Mouse (Mus musculus): ENCODE data around the gene Mylk3. TPM values are rescaled to one million over a fixed set of nuclear protein-coding genes. Genes with fewer than 3 reads are reported as not detected.

The Mylk3 gene
- 4.0 and 7.4 TPM in 2 replicates for polyA plus RNA-seq (2015; fragmentation: Nextera tagmentation; extraction: Ambion mirVana)

- 70% methylated on average over 6 of the region's 6 CpGs for WGBS
- no peaks in the 10 kb centered on the region for H3K9me3 ChIP-seq (replicated peaks; ENCODE audit: control insufficient read depth, low read length)
Observed at GRCm38 (mm10) chr8:85386205-85386604, at the start of gene Mylk3. Gene Mylk3 (minus strand): TSS chr8:85386345.

DNA sequence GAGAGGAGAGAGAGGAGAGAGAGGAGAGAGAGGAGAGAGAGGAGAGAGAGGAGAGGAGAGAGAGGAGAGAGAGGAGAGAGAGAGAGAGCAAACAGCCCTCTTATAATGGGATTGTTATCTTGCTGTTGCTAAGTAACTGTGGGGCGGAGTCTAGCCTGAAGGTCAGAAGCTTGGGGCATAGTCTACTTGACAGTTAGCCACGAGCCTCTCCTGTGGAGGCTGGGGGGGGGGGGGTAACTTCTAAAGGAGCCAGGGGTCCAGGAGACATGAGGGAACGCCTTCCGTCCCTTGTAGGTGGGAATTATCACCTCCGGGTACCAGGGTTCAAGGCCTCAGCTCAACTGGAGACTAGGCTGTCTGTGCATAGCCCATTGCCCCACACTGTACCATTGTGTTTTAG, 49.6 kb upstream of the Mylk3 start:
- H3K4me2 ChIP-seq (ENCODE audit: low read depth, low read length), result no peak overlapping the region
- no peak overlapping the region for H3K27ac ChIP-seq (ENCODE audit: low read length)
- H3K36me3 ChIP-seq (ENCODE audit: control insufficient read depth, insufficient read depth, low read length), result no peaks in the 10 kb centered on the region
- H3K9ac ChIP-seq (ENCODE audit: low read length), result no peak overlapping the region
- no peak overlapping the region for H3K4me3 ChIP-seq (replicated peaks; ENCODE audit: low read length)
- peaks cover 4% of the 10 kb centered on the region for H3K4me1 ChIP-seq (ENCODE audit: control insufficient read depth, insufficient read depth, low read length)
- WGBS, result 47% methylated on average over 5 of the region's 5 CpGs
- H3K27me3 ChIP-seq (ENCODE audit: control insufficient read depth, insufficient read depth, low read length), result no peaks in the 10 kb centered on the region
- H3K9me3 ChIP-seq (replicated peaks; ENCODE audit: control insufficient read depth, low read length), result no peaks in the 10 kb centered on the region
- ATAC-seq (ENCODE audit: insufficient read depth, low FRiP score), result no peak

More at GRCm38 (mm10) chr8:85386205-85386604, at the start of gene Mylk3:
- ATAC-seq (ENCODE audit: insufficient read depth, low FRiP score), result no peak
- no peak within 1 kb of the TSS for H3K4me3 ChIP-seq (replicated peaks; ENCODE audit: low read length)
- H3K4me1 ChIP-seq (ENCODE audit: control insufficient read depth, insufficient read depth, low read length), result peaks cover 9% of the 10 kb centered on the region; the same call in 1 of the 2 replicates
- H3K27me3 ChIP-seq (ENCODE audit: control insufficient read depth, insufficient read depth, low read length), result no peaks in the 10 kb centered on the region
- H3K27ac ChIP-seq (ENCODE audit: low read length), result no peak within 1 kb of the TSS
- H3K9ac ChIP-seq (ENCODE audit: low read length), result no peak within 1 kb of the TSS
- no peak within 1 kb of the TSS for H3K4me2 ChIP-seq (ENCODE audit: low read depth, low read length)
- no peaks in the 10 kb centered on the region for H3K36me3 ChIP-seq (ENCODE audit: control insufficient read depth, insufficient read depth, low read length)

GRCm38 (mm10) chr8:85434817-85435216, 48.7 kb upstream of the Mylk3 start:
- Histone ChIP-seq H3K4me2 (ENCODE audit: low read depth, low read length) (no peak overlapping the region), H3K9ac (ENCODE audit: low read length) (no peak overlapping the region), H3K27ac (ENCODE audit: low read length) (no peak overlapping the region), H3K36me3 (ENCODE audit: control insufficient read depth, insufficient read depth, low read length) (no peaks in the 10 kb centered on the region), H3K4me1 (ENCODE audit: control insufficient read depth, insufficient read depth, low read length) (peaks cover 8% of the 10 kb centered on the region), H3K4me3 (replicated peaks; ENCODE audit: low read length) (no peak overlapping the region), H3K9me3 (replicated peaks; ENCODE audit: control insufficient read depth, low read length) (no peaks in the 10 kb centered on the region), H3K27me3 (ENCODE audit: control insufficient read depth, insufficient read depth, low read length) (no peaks in the 10 kb centered on the region)
- WGBS, result 73% methylated on average over 12 of the region's 12 CpGs
- ATAC-seq (ENCODE audit: insufficient read depth, low FRiP score), result no peak

DNA sequence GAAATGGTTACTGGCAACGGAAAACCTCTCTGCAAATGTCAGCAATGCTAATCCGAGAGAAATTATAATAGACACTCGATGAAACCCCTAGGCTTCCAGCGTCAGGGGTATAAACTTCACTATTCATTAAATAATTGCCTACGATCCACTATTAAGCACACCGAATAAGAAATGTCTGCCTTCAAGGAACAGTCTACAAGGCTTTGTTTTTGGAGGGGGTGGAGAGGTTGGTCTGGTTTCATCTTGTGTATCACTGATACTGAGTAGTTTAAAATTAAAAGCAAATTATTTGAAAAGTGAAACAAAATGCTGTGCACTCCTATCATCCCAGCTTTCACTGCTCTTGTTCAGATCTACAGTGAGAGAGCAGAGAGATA, 46.9 kb upstream of the Mylk3 start:
- Histone ChIP-seq H3K4me2 (ENCODE audit: low read depth, low read length) (peak overlapping the region; percentile 62), H3K4me3 (replicated peaks; ENCODE audit: low read length) (peak overlapping the region; percentile 87), H3K36me3 (ENCODE audit: control insufficient read depth, insufficient read depth, low read length) (no peaks in the 10 kb centered on the region), H3K27me3 (ENCODE audit: control insufficient read depth, insufficient read depth, low read length) (no peaks in the 10 kb centered on the region), H3K9me3 (replicated peaks; ENCODE audit: control insufficient read depth, low read length) (no peaks in the 10 kb centered on the region), H3K27ac (ENCODE audit: low read length) (peak overlapping the region; percentile 67), H3K9ac (ENCODE audit: low read length) (peak overlapping the region; percentile 60), H3K4me1 (ENCODE audit: control insufficient read depth, insufficient read depth, low read length) (peaks cover 15% of the 10 kb centered on the region)
- peak; percentile 26; the same call in 1 of the 2 replicates for ATAC-seq (ENCODE audit: insufficient read depth, low FRiP score)
- under 1% methylated on average over 6 of the region's 6 CpGs for WGBS

DNA sequence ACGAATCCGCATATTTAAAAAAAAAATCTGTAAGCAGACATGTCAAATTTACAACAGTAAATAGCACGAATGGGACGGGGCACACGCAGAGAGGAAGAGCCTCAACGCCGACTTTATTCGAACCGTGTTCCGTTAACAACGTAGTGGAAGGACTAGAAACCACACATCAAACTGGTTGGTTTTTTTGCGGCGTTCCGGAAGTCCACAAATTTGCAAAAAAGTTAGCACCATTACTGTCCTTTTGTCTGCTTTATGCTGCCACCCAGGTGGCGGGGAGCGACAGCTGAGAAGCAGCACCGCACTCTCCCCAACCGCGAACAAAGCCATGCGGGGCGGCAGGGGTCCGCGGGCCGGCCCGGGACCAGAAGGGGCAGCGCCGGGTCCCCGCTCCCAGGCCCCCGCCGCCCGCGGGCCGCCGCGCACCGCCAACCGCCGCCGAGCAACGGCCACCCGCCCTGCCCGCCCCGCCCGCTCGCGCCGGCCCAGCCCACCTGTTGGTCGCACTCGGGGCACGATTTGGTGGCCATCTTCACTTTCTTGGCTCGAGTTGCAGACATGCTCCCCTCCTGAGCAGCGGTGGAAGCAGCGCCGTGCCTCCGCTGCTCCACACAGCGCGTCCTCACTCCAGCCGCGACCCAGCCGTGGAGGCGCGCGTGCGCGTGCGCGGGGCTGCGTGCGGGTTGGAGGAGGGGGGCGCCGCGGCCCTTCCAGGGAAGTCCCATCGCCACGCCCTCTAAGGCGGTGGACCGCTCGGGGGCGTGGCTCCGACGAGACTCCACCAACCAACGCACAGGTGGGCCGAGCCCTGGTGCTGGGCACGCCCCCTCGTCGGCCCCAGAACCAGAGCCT, 46.2 kb upstream of the Mylk3 start, which contains the start of gene 4921524J17Rik:
TSS of gene 4921524J17Rik (minus strand) at position 666 of the 849 bp plus-strand sequence.
- peak within 1 kb of the TSS; percentile 87 for H3K4me3 ChIP-seq (replicated peaks; ENCODE audit: low read length)
- peak within 1 kb of the TSS; percentile 93 for H3K9ac ChIP-seq (ENCODE audit: low read length)
- peaks cover 15% of the 10 kb centered on the region for H3K4me1 ChIP-seq (ENCODE audit: control insufficient read depth, insufficient read depth, low read length)
- WGBS, result under 1% methylated on average over 77 of the region's 85 CpGs
- H3K9me3 ChIP-seq (replicated peaks; ENCODE audit: control insufficient read depth, low read length), result no peaks in the 10 kb centered on the region
- no peaks in the 10 kb centered on the region for H3K36me3 ChIP-seq (ENCODE audit: control insufficient read depth, insufficient read depth, low read length)
- H3K4me2 ChIP-seq (ENCODE audit: low read depth, low read length), result peak within 1 kb of the TSS; percentile 62
- ATAC-seq (ENCODE audit: insufficient read depth, low FRiP score), result peak; percentile 100
- H3K27ac ChIP-seq (ENCODE audit: low read length), result peak within 1 kb of the TSS; percentile 96
- no peaks in the 10 kb centered on the region for H3K27me3 ChIP-seq (ENCODE audit: control insufficient read depth, insufficient read depth, low read length)

DNA sequence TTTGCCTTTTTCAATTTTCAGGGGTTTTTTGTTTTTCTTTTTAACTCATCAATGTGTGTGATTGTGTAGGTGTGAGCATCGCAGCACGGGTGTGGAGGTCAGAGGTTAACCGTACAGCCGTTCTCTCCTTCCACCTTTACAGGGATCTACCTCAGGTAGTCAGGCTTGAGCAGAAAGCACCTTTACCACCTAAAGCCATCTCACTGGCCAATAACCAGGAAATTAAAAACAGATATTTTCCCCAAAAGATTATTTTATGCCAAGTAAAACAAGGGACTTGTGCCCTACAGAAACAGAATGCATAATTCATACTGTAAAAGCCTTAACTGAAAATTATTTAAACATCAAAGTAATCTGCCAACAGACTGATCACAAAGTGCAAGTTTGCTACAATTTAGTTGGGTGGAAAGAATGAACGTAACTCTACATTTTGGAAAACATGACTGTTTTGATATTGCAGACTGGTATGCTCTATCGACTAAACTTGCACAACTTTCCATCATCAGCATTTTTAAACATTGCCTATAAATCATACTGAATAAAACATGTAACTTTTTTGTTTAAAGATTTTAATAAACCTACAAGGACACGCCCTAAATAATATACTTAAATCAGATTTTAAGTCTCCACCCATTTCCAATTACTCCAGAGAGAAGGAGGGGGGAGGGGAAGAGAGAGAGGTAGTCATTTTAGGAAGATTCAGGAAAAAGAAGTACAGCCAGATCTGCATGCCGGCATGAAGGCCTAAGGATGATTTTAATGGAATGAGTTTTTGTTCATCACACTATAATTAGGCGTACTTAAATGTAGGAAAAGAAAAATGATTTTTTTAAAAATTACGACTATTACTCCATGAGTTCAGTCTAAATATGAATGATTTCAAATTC, 45.4 kb upstream of the Mylk3 start:
- peak overlapping the region; percentile 87 for H3K4me3 ChIP-seq (replicated peaks; ENCODE audit: low read length)
- no peaks in the 10 kb centered on the region for H3K27me3 ChIP-seq (ENCODE audit: control insufficient read depth, insufficient read depth, low read length)
- 7% methylated on average over 10 of the region's 10 CpGs for WGBS
- no peak for ATAC-seq (ENCODE audit: insufficient read depth, low FRiP score)
- H3K36me3 ChIP-seq (ENCODE audit: control insufficient read depth, insufficient read depth, low read length), result no peaks in the 10 kb centered on the region
- peak overlapping the region; percentile 96; the same call in 1 of the 2 replicates for H3K27ac ChIP-seq (ENCODE audit: low read length)
- H3K9me3 ChIP-seq (replicated peaks; ENCODE audit: control insufficient read depth, low read length), result no peaks in the 10 kb centered on the region
- H3K9ac ChIP-seq (ENCODE audit: low read length), result peak overlapping the region; percentile 93; the same call in 1 of the 2 replicates
- peak overlapping the region; percentile 51 for H3K4me2 ChIP-seq (ENCODE audit: low read depth, low read length)
- H3K4me1 ChIP-seq (ENCODE audit: control insufficient read depth, insufficient read depth, low read length), result peaks cover 20% of the 10 kb centered on the region

DNA sequence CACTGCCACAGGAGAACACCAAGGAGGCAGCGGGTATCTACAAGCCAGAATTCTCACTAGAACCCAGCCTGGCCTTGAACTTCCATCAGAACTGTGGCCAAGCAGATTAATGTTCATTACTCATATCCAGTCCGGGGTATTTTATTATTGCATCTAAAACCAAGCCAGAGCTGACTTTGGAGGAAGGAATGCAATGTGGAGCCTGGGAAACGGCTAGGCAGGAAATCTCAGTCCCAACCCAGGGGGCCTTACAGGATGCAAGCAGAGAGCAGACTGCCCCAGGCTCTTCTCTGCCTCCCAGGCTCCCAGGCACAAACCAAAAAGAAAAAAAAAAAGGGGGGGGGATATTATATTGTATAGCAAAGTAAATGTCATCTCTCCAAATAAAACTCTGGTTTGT, 44.7 kb upstream of the Mylk3 start:
- WGBS, result 21% methylated on average over 3 of the region's 3 CpGs
- Histone ChIP-seq H3K4me2 (ENCODE audit: low read depth, low read length) (peak overlapping the region; percentile 51), H3K27ac (ENCODE audit: low read length) (0 out of 2 replicates have a peak overlapping the region, but pooled peaks have one; percentile 24), H3K4me1 (ENCODE audit: control insufficient read depth, insufficient read depth, low read length) (peaks cover 20% of the 10 kb centered on the region), H3K9ac (ENCODE audit: low read length) (no peak overlapping the region; the same call in 1 of the 2 replicates), H3K9me3 (replicated peaks; ENCODE audit: control insufficient read depth, low read length) (no peaks in the 10 kb centered on the region), H3K27me3 (ENCODE audit: control insufficient read depth, insufficient read depth, low read length) (no peaks in the 10 kb centered on the region), H3K36me3 (ENCODE audit: control insufficient read depth, insufficient read depth, low read length) (no peaks in the 10 kb centered on the region), H3K4me3 (replicated peaks; ENCODE audit: low read length) (peak overlapping the region; percentile 87)
- no peak for ATAC-seq (ENCODE audit: insufficient read depth, low FRiP score)

GRCm38 (mm10) chr8:85429219-85429618, 43.1 kb upstream of the Mylk3 start:
- no peak overlapping the region for H3K9ac ChIP-seq (ENCODE audit: low read length)
- H3K4me1 ChIP-seq (ENCODE audit: control insufficient read depth, insufficient read depth, low read length), result peaks cover 20% of the 10 kb centered on the region
- WGBS, result 32% methylated on average over 4 of the region's 4 CpGs
- H3K36me3 ChIP-seq (ENCODE audit: control insufficient read depth, insufficient read depth, low read length), result no peaks in the 10 kb centered on the region
- no peak overlapping the region; the same call in 1 of the 2 replicates for H3K4me2 ChIP-seq (ENCODE audit: low read depth, low read length)
- ATAC-seq (ENCODE audit: insufficient read depth, low FRiP score), result no peak
- H3K27me3 ChIP-seq (ENCODE audit: control insufficient read depth, insufficient read depth, low read length), result no peaks in the 10 kb centered on the region
- no peak overlapping the region for H3K27ac ChIP-seq (ENCODE audit: low read length)
- H3K9me3 ChIP-seq (replicated peaks; ENCODE audit: control insufficient read depth, low read length), result no peaks in the 10 kb centered on the region
- H3K4me3 ChIP-seq (replicated peaks; ENCODE audit: low read length), result no peak overlapping the region

Data from stomach, embryonic 16.5 days (tissue).